Mouse (Mus musculus): Measurements from ENCODE around the gene Spr. TPM values are rescaled to one million over a fixed set of nuclear protein-coding genes. Genes with fewer than 3 reads are reported as not detected.

The Spr gene
- polyA plus RNA-seq, 1 experiment from 2014 or later: 46.8 TPM

- no peak for DNase-seq (ENCODE audit: low spot score)
- Histone ChIP-seq H3K27me3 (ENCODE audit: control insufficient read depth, insufficient read depth, low read length) (no peaks in the 10 kb centered on the region), H3K9me3 (ENCODE audit: control insufficient read depth, low read length) (no peaks in the 10 kb centered on the region), H3K4me3 (ENCODE audit: low read depth, low read length) (no peak overlapping the region), H3K4me1 (ENCODE audit: control insufficient read depth, insufficient read depth, low read length) (no peaks in the 10 kb centered on the region), H3K9ac (ENCODE audit: low read length) (no peak overlapping the region), H3K36me3 (ENCODE audit: control insufficient read depth, insufficient read depth, low read length) (no peaks in the 10 kb centered on the region), H3K27ac (ENCODE audit: low read depth, low read length) (no peak overlapping the region), H3K4me2 (ENCODE audit: low read depth) (no peak overlapping the region)
- 87% methylated on average over 3 of the region's 3 CpGs for WGBS
- no peak for ATAC-seq (ENCODE audit: insufficient read depth, low FRiP score, low TSS enrichment)
Measured at GRCm38 (mm10) chr6:85103321-85103720, 34.2 kb downstream of the Spr start.

GRCm38 (mm10) chr6:85096441-85096840 is 41.1 kb downstream of the Spr start:
- Histone ChIP-seq H3K9me3 (ENCODE audit: control insufficient read depth, low read length) (no peaks in the 10 kb centered on the region), H3K4me3 (ENCODE audit: low read depth, low read length) (no peak overlapping the region), H3K27me3 (ENCODE audit: control insufficient read depth, insufficient read depth, low read length) (no peaks in the 10 kb centered on the region), H3K9ac (ENCODE audit: low read length) (no peak overlapping the region), H3K36me3 (ENCODE audit: control insufficient read depth, insufficient read depth, low read length) (no peaks in the 10 kb centered on the region), H3K27ac (ENCODE audit: low read depth, low read length) (no peak overlapping the region), H3K4me1 (ENCODE audit: control insufficient read depth, insufficient read depth, low read length) (no peaks in the 10 kb centered on the region), H3K4me2 (ENCODE audit: low read depth) (no peak overlapping the region)
- no peak for DNase-seq (ENCODE audit: low spot score)
- no peak for ATAC-seq (ENCODE audit: insufficient read depth, low FRiP score, low TSS enrichment)
- 91% methylated on average over 2 of the region's 2 CpGs for WGBS

GRCm38 (mm10) chr6:85087425-85087824 is 50.1 kb downstream of the Spr start:
- no peak for ATAC-seq (ENCODE audit: insufficient read depth, low FRiP score, low TSS enrichment)
- no peaks in the 10 kb centered on the region for H3K36me3 ChIP-seq (ENCODE audit: control insufficient read depth, insufficient read depth, low read length)
- H3K4me2 ChIP-seq (ENCODE audit: low read depth): no peak overlapping the region
- DNase-seq (ENCODE audit: low spot score): no peak
- no peaks in the 10 kb centered on the region for H3K4me1 ChIP-seq (ENCODE audit: control insufficient read depth, insufficient read depth, low read length)
- no peak overlapping the region for H3K27ac ChIP-seq (ENCODE audit: low read depth, low read length)
- no peak overlapping the region for H3K4me3 ChIP-seq (ENCODE audit: low read depth, low read length)
- H3K9me3 ChIP-seq (ENCODE audit: control insufficient read depth, low read length): no peaks in the 10 kb centered on the region
- no peaks in the 10 kb centered on the region for H3K27me3 ChIP-seq (ENCODE audit: control insufficient read depth, insufficient read depth, low read length)
- H3K9ac ChIP-seq (ENCODE audit: low read length): no peak overlapping the region
- 89% methylated on average over 4 of the region's 4 CpGs for WGBS

- DNase-seq (ENCODE audit: low spot score) (no peak), ATAC-seq (ENCODE audit: insufficient read depth, low FRiP score, low TSS enrichment) (no peak)
- Histone ChIP-seq H3K36me3 (ENCODE audit: control insufficient read depth, insufficient read depth, low read length) (no peaks in the 10 kb centered on the region), H3K4me3 (ENCODE audit: low read depth, low read length) (no peak overlapping the region), H3K27me3 (ENCODE audit: control insufficient read depth, insufficient read depth, low read length) (no peaks in the 10 kb centered on the region), H3K9me3 (ENCODE audit: control insufficient read depth, low read length) (no peaks in the 10 kb centered on the region), H3K4me1 (ENCODE audit: control insufficient read depth, insufficient read depth, low read length) (no peaks in the 10 kb centered on the region), H3K27ac (ENCODE audit: low read depth, low read length) (no peak overlapping the region), H3K4me2 (ENCODE audit: low read depth) (no peak overlapping the region), H3K9ac (ENCODE audit: low read length) (no peak overlapping the region)
- 84% methylated on average over 3 of the region's 3 CpGs for WGBS
Measured at GRCm38 (mm10) chr6:85086645-85087044, 50.9 kb downstream of the Spr start.

Other genes with a start within 250 kb of the Spr start
- gene Exoc6b, start 68.3 kb downstream of the Spr start, polyA plus RNA-seq (2014; fragmentation: Nextera tagmentation; extraction: Ambion mirVana): 35.1 and 41.6 TPM in 2 replicates
- not detected in 2 replicates for gene Emx1, start 49.7 kb upstream of the Spr start, polyA plus RNA-seq (2014; fragmentation: Nextera tagmentation; extraction: Ambion mirVana)
- gene Sfxn5, start 195.7 kb upstream of the Spr start, polyA plus RNA-seq (2014; fragmentation: Nextera tagmentation; extraction: Ambion mirVana): 5.5 and 5.7 TPM in 2 replicates
- 4.4 and 5.5 TPM in 2 replicates for gene Rab11fip5, start 236.9 kb upstream of the Spr start, polyA plus RNA-seq (2014; fragmentation: Nextera tagmentation; extraction: Ambion mirVana)